Mouse (Mus musculus) stomach, embryonic 14.5 days (tissue): Measurements from ENCODE around the gene E330034G19Rik. TPM values are rescaled to one million over a fixed set of nuclear protein-coding genes. Genes with fewer than 3 reads are reported as not detected.
"Not testable (repeated sequence)": the region's sequence is repeated elsewhere in the genome, so short reads cannot be mapped to it uniquely, and the experiment has no call there.

ENCODE experiments used
- ATAC-seq: fragments of 200-750 bp; cut with Nextera tagmentation; 2 replicates; pipeline ENCODE4 v1.8.0; 2017; ENCODE audit warnings: low read depth, moderate TSS enrichment; ENCODE audit not compliant: insufficient number of reproducible peaks, insufficient read depth, low FRiP score
- H3K27ac ChIP-seq: fragments of 300-500 bp; sonication (generic); 2 replicates; pipeline ENCODE4 v1.5.1; 2014; ENCODE audit warnings: mild to moderate bottlenecking, low read length, moderate library complexity, mixed read lengths
- H3K27me3 ChIP-seq: fragments of 300-500 bp; sonication (generic); 2 replicates; pipeline ENCODE4 v1.6.1; 2014; ENCODE audit warnings: low read length, control low read depth, mixed read lengths; ENCODE audit not compliant: control insufficient read depth, insufficient read depth
- H3K36me3 ChIP-seq: fragments of 300-500 bp; sonication (generic); 2 replicates; pipeline ENCODE4 v1.6.1; 2014; ENCODE audit warnings: mild to moderate bottlenecking, control low read depth, low read length, moderate library complexity, mixed read lengths; ENCODE audit not compliant: control insufficient read depth, insufficient read depth
- H3K4me1 ChIP-seq: fragments of 300-500 bp; sonication (generic); 2 replicates; pipeline ENCODE4 v1.6.1; 2014; ENCODE audit warnings: low read length, control low read depth, mixed read lengths; ENCODE audit not compliant: control insufficient read depth, insufficient read depth
- H3K4me2 ChIP-seq: fragments of 300-500 bp; sonication (generic); replicated peaks from 2 replicates; pipeline ENCODE4 v1.6.1; 2014; ENCODE audit warnings: low read depth, low read length, control low read depth
- H3K4me3 ChIP-seq: fragments of 300-500 bp; sonication (generic); 2 replicates; pipeline ENCODE4 v1.5.1; 2014; ENCODE audit warnings: low read depth, low read length, control low read depth
- H3K9ac ChIP-seq: fragments of 300-500 bp; sonication (generic); replicated peaks from 2 replicates; pipeline ENCODE4 v1.6.1; 2014; ENCODE audit warnings: low read depth, mild to moderate bottlenecking, control low read depth, low read length, moderate library complexity, mixed read lengths
- H3K9me3 ChIP-seq: fragments of 300-500 bp; sonication (generic); 2 replicates; pipeline ENCODE4 v1.6.1; 2016; ENCODE audit warnings: low read depth, low read length, control low read depth; ENCODE audit not compliant: control insufficient read depth
- WGBS: fragments of 180-500 bp; shearing (Covaris S2); extraction: QIAGEN DNeasy Blood & Tissue Kit; methylation state at CpG from one replicate; pipeline ENCODE4 v1.1.7; 2014; 5-methylcytosine and 5-hydroxymethylcytosine counted together
- polyA plus RNA-seq: library from polyadenylated mRNA; unstranded; fragments of >200 nt; fragmentation: Nextera tagmentation; extraction: Ambion mirVana; gene quantifications from 2 replicates; pipeline ENCODE4 v1.2.1, GENCODE M21; 2014

Gene E330034G19Rik
- polyA plus RNA-seq, 1 experiment from 2014 or later = not detected

DNA sequence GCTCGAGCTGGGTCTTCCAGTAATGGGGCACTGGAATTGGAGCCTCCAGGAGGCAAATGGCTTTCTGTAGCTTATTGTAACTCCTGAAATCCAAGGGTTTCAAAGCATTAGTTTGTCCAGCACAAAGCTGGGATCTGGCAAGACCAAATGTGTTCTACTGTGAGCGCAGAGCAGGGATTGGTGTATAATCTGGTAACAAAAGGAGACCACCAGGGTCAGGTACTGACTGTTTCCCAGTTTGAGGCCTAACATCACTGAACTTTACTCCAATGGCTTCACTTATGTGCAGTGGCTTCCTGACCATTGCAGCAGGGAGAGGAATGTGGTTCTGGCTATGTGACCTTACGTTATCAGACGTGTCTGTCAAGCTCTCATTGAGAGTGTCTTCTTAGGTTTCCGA is 617 bp downstream of the E330034G19Rik start:
- no peak overlapping the region for H3K4me3 ChIP-seq
- no peaks in the 10 kb centered on the region for H3K36me3 ChIP-seq
- H3K27me3 ChIP-seq = no peaks in the 10 kb centered on the region
- no peak overlapping the region for H3K27ac ChIP-seq
- H3K9me3 ChIP-seq = no peaks in the 10 kb centered on the region
- no peaks in the 10 kb centered on the region for H3K4me1 ChIP-seq
- 67% methylated on average over 5 of the region's 5 CpGs for WGBS
- no peak overlapping the region for H3K9ac ChIP-seq
- ATAC-seq = no peak
- H3K4me2 ChIP-seq = no peak overlapping the region

DNA sequence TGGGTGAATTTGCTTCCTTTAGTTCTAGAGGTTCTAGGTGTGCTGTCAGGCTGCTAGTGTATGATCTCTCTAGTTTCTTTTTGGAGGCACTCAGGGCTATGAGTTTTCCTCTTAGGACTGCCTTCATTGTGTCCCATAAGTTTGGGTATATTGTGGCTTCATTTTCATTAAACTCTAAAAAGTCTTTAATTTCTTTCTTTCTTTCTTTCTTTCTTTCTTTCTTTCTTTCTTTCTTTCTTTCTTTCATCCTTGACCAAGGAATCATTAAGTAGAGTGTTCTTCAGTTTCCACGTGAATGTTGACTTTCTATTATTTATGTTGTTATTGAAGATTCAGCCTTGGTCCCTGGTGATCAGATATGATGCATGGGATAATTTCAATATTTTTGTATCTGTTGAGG is 9.1 kb downstream of the E330034G19Rik start:
- H3K4me1 ChIP-seq, H3K9ac ChIP-seq, H3K4me2 ChIP-seq, H3K4me3 ChIP-seq, H3K9me3 ChIP-seq, ATAC-seq, H3K36me3 ChIP-seq, H3K27me3 ChIP-seq, H3K27ac ChIP-seq: not testable (repeated sequence)
- whole genome bisulfite sequencing = 83% methylated on average over 1 of the region's 1 CpGs

DNA sequence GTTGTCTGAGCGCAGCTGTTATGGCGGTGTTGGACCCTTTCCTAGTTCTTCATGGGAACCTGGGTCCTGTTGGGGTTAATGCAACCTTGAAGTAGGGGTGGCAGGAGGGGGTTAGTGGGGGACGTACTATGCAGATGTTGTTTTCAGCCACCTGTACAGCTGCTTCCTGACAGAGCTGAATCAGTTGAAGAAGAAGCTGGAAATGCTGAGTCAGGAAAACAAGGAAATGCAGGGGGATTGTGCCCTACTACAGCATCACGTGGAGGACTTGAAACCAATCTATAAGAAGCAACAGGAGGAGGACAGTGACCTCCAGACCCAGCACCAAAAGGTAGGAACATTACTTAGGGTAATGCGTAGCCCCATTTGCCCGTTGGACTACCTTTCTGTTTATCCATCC is 13.7 kb downstream of the E330034G19Rik start:
- no peaks in the 10 kb centered on the region for H3K9me3 ChIP-seq

DNA sequence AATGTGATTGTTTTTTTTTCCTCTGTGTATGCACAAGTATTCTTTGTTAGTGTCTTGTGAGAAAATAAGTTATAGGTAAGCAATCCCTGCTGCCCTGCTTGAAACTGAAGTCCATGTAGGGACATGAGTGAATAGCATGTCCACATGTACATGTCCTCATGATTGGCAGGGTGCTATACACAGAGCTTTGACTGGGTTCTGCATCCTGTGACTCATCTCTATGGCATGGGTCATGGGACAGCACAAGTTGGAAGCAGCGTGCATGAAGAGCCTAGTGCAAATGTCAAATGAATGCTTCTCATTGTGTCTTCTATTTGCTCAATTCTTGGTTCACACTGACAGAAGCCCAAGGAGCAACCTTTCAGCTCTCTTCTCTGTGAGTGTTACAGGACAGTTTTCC is 14.1 kb downstream of the E330034G19Rik start:
- no peak overlapping the region for H3K9ac ChIP-seq
- no peak overlapping the region for H3K4me2 ChIP-seq
- no peak overlapping the region for H3K4me3 ChIP-seq
- no peak overlapping the region for H3K27ac ChIP-seq
- no peaks in the 10 kb centered on the region for H3K27me3 ChIP-seq
- 62% methylated on average over 1 of the region's 1 CpGs for WGBS
- no peak for ATAC-seq
- no peaks in the 10 kb centered on the region for H3K36me3 ChIP-seq
- no peaks in the 10 kb centered on the region for H3K4me1 ChIP-seq
- H3K9me3 ChIP-seq = no peaks in the 10 kb centered on the region

More for the DNA sequence above, 13.7 kb downstream of the E330034G19Rik start:
- Histone ChIP-seq H3K4me3 (no peak overlapping the region), H3K27ac (no peak overlapping the region), H3K36me3 (no peaks in the 10 kb centered on the region), H3K4me1 (no peaks in the 10 kb centered on the region), H3K4me2 (no peak overlapping the region), H3K9ac (no peak overlapping the region), H3K27me3 (no peaks in the 10 kb centered on the region)
- no peak for ATAC-seq
- 57% methylated on average over 6 of the region's 6 CpGs for WGBS

DNA sequence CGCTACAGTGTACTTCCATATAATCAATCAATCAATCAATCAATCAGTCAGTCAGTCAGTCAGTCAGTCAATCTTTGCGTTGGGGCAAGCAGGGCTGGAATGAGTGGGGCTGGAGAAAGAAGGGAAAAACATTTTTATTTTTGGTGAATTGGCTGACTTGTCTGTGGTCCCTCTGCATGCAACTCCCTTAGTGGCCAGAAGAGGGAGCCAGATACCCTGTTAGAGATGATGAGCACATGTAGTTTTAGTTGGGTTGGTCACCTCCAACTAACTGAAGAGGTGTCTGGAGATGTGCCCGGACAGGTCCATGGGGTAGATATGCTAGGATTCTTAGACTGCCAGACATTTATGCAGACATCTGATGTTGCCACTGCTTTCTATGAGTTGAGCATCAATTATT is 18.1 kb downstream of the E330034G19Rik start:
- Histone ChIP-seq H3K4me3 (no peak overlapping the region), H3K4me2 (no peak overlapping the region), H3K9me3 (no peaks in the 10 kb centered on the region), H3K36me3 (no peaks in the 10 kb centered on the region), H3K27me3 (no peaks in the 10 kb centered on the region), H3K9ac (no peak overlapping the region), H3K27ac (no peak overlapping the region), H3K4me1 (no peaks in the 10 kb centered on the region)
- ATAC-seq = no peak
- whole genome bisulfite sequencing = 38% methylated on average over 3 of the region's 3 CpGs

DNA sequence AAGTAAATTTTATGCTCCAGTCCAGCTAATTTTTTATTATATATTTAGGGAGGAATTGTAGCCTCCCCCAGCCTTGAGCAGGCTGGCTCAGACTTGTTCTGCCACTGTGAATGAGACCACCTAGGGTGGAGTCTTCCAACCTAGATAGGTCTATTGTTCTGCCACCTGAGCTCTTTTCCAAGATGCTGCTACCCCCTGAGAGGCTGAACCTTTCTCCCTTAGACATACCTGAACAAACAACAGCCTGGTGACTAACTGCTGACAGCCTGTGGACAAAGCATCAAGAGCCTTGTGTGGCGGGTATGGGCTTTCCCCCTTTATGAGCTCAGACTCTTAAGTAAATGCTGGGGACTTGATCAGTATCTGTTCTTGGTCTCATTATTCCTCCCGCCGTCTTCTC is 54.0 kb downstream of the E330034G19Rik start:
- H3K9ac ChIP-seq, H3K4me1 ChIP-seq, H3K9me3 ChIP-seq, ATAC-seq, H3K27ac ChIP-seq, H3K4me2 ChIP-seq, H3K36me3 ChIP-seq, H3K4me3 ChIP-seq, H3K27me3 ChIP-seq: not testable (repeated sequence)
- 66% methylated on average over 3 of the region's 3 CpGs for WGBS

DNA sequence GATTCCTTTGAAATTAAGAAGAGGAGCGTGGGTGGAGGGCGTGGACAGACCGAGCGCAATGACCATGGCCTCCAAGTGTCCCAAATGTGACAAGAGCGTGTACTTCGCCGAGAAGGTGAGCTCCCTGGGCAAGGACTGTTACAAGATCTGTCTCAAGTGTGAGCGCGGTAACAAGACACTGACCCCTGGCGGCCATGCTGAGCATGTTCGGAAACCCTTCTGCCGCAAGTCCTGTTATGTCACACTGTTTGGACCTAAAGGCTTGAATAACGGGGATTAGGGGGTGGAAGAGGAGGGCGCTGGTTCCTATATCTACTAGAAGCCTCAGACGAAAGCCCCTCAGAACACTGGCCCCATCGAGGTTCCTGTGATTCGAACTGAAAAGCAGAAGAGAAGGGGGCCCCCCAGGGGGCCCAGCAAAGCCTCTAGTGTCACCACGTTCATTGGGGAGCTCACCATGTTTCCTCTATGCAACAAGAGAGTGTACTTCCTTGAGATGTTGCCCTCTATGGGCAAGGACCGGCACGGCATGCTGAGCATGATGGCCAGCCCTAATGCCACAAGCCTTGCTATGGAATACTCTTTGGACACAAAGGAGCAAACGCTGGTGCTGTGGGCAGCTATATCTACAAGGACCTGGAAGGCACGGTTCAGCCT is 65.4 kb downstream of the E330034G19Rik start:
- no peaks in the 10 kb centered on the region for H3K36me3 ChIP-seq

More for the DNA sequence above, 65.4 kb downstream of the E330034G19Rik start:
- no peak overlapping the region for H3K9ac ChIP-seq
- ATAC-seq = no peak
- no peak overlapping the region for H3K4me2 ChIP-seq
- WGBS = 64% methylated on average over 22 of the region's 22 CpGs
- H3K27ac ChIP-seq = no peak overlapping the region
- H3K27me3 ChIP-seq = no peaks in the 10 kb centered on the region
- H3K4me3 ChIP-seq = no peak overlapping the region
- H3K9me3 ChIP-seq = no peaks in the 10 kb centered on the region
- H3K4me1 ChIP-seq = no peaks in the 10 kb centered on the region
